Mouse (Mus musculus) midbrain, embryonic 15.5 days (tissue): ENCODE results near the gene Spock1. TPM values are rescaled to one million over a fixed set of nuclear protein-coding genes. Genes with fewer than 3 reads are reported as not detected.
A peak's percentile ranks its signal among the peaks of the same experiment; 100 is the strongest.

ENCODE experiments used
- ATAC-seq: fragments of 200-750 bp; cut with Nextera tagmentation; replicated peaks from 2 replicates; pipeline ENCODE4 v1.8.0; 2017; ENCODE audit warnings: moderate TSS enrichment
- H3K27ac ChIP-seq: fragments of 300-500 bp; sonication (generic); 2 replicates; pipeline ENCODE4 v1.5.1; 2015; ENCODE audit warnings: mild to moderate bottlenecking, inconsistent platforms
- H3K27me3 ChIP-seq: fragments of 300-500 bp; sonication (generic); replicated peaks from 2 replicates; pipeline ENCODE4 v1.6.1; 2015; ENCODE audit warnings: inconsistent platforms
- H3K36me3 ChIP-seq: fragments of 300-500 bp; sonication (generic); replicated peaks from 2 replicates; pipeline ENCODE4 v1.6.1; 2015; ENCODE audit warnings: inconsistent platforms
- H3K4me1 ChIP-seq: fragments of 300-500 bp; sonication (generic); 2 replicates; pipeline ENCODE4 v1.6.1; 2015; ENCODE audit warnings: inconsistent platforms
- H3K4me2 ChIP-seq: fragments of 300-500 bp; sonication (generic); 2 replicates; pipeline ENCODE4 v1.6.1; 2015; ENCODE audit warnings: inconsistent platforms, mild to moderate bottlenecking, moderate library complexity
- H3K4me3 ChIP-seq: fragments of 300-500 bp; sonication (generic); 2 replicates; pipeline ENCODE4 v1.5.1; 2015; ENCODE audit warnings: mild to moderate bottlenecking, inconsistent platforms
- H3K9ac ChIP-seq: fragments of 300-500 bp; sonication (generic); 2 replicates; pipeline ENCODE4 v1.6.1; 2015; ENCODE audit warnings: mild to moderate bottlenecking, inconsistent platforms
- H3K9me3 ChIP-seq: fragments of 300-500 bp; sonication (generic); 2 replicates; pipeline ENCODE4 v1.6.1; 2016; ENCODE audit warnings: inconsistent platforms
- WGBS: fragments of 180-500 bp; shearing (Covaris S2); methylation state at CpG from one replicate; pipeline ENCODE4 v1.1.7; 2015; ENCODE audit warnings: mixed read lengths; 5-methylcytosine and 5-hydroxymethylcytosine counted together
- polyA plus RNA-seq: library from polyadenylated mRNA; unstranded; fragments of >200 nt; fragmentation: Nextera tagmentation; extraction: Ambion mirVana; gene quantifications from 2 replicates; pipeline ENCODE4 v1.2.1, GENCODE M21; 2015

Gene Spock1
- polyA plus RNA-seq, 1 experiment from 2014 or later, result 71.0 TPM

DNA sequence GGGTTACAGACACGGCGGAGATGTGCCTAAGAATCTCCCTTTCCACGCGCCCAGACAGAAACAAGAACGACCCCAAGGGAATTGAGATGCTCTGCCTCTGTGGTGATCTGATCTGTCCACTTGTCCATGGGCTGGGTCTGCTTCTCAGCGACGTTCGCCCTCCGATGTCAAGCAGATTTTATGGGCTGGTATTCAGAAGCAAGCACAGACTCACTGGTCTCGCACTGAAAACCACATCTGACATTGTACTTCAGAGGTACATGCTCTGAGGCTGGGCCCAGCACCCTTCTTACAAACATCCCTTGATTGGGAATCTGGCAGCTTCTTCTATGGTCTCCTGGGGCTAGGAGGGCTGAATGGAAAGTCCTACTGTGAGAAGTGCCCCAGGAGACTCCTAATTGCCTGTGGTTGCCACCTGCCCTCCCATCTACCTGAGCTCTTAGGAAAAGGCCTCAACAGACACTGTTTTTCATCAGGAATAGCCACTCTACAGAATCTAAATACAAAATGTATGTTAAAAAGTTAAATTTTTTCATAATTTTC lies 51.8 kb downstream of the Spock1 start:
- Histone ChIP-seq H3K4me3 (no peak overlapping the region), H3K9ac (no peak overlapping the region), H3K27me3 (no peaks in the 10 kb centered on the region), H3K9me3 (no peaks in the 10 kb centered on the region), H3K36me3 (no peaks in the 10 kb centered on the region), H3K4me2 (no peak overlapping the region), H3K27ac (peak overlapping the region; percentile 45; the same call in 1 of the 2 replicates), H3K4me1 (peaks cover 9% of the 10 kb centered on the region)
- no peak for ATAC-seq
- 71% methylated on average over 10 of the region's 10 CpGs for WGBS

- Histone ChIP-seq H3K9ac (no peak overlapping the region), H3K4me1 (peaks cover 9% of the 10 kb centered on the region), H3K9me3 (no peaks in the 10 kb centered on the region), H3K4me3 (no peak overlapping the region), H3K27ac (peak overlapping the region; percentile 45; the same call in 1 of the 2 replicates), H3K36me3 (no peaks in the 10 kb centered on the region), H3K4me2 (no peak overlapping the region), H3K27me3 (no peaks in the 10 kb centered on the region)
- 45% methylated on average over 4 of the region's 4 CpGs for WGBS
- ATAC-seq, result no peak
Observed at GRCm38 (mm10) chr13:57855766-57856165, 52.4 kb downstream of the Spock1 start.

DNA sequence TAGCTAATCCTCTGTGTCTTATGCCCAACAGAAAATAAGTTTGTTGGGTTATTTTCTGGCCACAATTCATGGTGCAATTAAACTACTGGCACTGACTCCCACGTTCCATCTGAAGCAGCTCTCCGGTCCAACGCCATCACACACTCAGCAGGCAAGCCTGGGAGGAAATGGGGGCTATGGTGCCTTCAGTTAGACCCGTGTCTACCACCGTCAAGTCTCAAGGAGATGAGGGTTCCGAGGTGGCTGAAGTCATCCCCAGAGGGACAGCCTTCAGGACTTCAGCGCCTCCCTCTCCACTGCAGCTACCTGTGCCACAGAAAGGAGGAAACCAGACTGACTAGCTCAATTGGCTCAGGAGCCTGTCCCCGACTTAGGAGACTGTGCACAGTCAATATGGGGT lies 53.7 kb downstream of the Spock1 start:
- no peak overlapping the region for H3K4me3 ChIP-seq
- H3K4me1 ChIP-seq, result peaks cover 9% of the 10 kb centered on the region
- H3K9ac ChIP-seq, result no peak overlapping the region
- WGBS, result 91% methylated on average over 8 of the region's 8 CpGs
- ATAC-seq, result no peak
- no peaks in the 10 kb centered on the region for H3K27me3 ChIP-seq
- H3K4me2 ChIP-seq, result no peak overlapping the region
- no peaks in the 10 kb centered on the region for H3K9me3 ChIP-seq
- no peaks in the 10 kb centered on the region for H3K36me3 ChIP-seq
- H3K27ac ChIP-seq, result no peak overlapping the region

DNA sequence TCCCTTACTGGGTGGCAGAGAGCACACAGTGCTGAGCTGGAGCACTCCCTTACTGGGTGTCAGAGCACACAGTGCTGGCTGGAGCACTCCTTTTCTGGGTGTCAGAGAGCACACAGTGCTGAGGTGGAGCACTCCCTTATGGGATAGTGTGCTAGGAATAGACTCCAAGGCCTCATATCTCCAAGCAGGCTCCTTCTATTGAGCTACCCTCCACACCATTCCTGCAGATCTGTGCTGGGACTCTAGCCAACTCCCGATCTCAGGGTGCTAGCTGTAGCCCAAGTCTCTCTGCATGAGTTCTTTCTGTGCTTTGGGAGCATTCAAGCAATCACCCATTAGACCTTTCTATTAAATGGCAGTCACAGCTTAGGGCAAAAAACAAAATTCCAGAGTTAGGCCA lies 54.5 kb downstream of the Spock1 start:
- no peaks in the 10 kb centered on the region for H3K27me3 ChIP-seq
- no peak for ATAC-seq
- H3K4me2 ChIP-seq, result no peak overlapping the region
- H3K9me3 ChIP-seq, result no peaks in the 10 kb centered on the region
- H3K9ac ChIP-seq, result no peak overlapping the region
- H3K4me1 ChIP-seq, result peaks cover 9% of the 10 kb centered on the region
- H3K36me3 ChIP-seq, result no peaks in the 10 kb centered on the region
- no peak overlapping the region for H3K4me3 ChIP-seq
- H3K27ac ChIP-seq, result no peak overlapping the region
- 78% methylated on average over 1 of the region's 1 CpGs for WGBS

GRCm38 (mm10) chr13:57853156-57853555 lies 55.0 kb downstream of the Spock1 start:
- Histone ChIP-seq H3K9me3 (no peaks in the 10 kb centered on the region), H3K27me3 (no peaks in the 10 kb centered on the region), H3K36me3 (no peaks in the 10 kb centered on the region), H3K4me1 (peaks cover 9% of the 10 kb centered on the region), H3K9ac (no peak overlapping the region), H3K27ac (no peak overlapping the region), H3K4me3 (no peak overlapping the region), H3K4me2 (no peak overlapping the region)
- WGBS, result 85% methylated on average over 10 of the region's 10 CpGs
- ATAC-seq, result no peak

DNA sequence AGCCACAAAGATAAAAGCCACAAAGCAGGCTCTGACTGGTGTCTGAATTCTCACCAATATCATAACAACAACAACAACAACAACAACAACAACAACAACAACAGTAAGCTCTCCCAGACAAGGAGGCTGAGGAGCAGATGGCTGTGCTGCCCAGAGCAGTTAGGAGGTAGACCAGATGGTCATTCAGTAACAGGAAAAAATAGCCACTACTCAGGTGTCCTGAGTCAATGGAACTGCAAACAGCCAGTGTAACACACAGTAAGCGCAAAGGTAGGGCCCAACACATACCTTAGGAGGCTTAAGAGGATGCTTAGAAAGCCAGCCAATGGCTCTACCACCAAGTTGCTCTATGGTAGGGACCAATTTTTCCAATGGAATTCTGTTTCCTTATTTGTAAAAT lies 59.2 kb downstream of the Spock1 start:
- 100% methylated on average over 1 of the region's 1 CpGs for WGBS
- Histone ChIP-seq H3K4me3 (no peak overlapping the region), H3K4me1 (no peaks in the 10 kb centered on the region), H3K36me3 (no peaks in the 10 kb centered on the region), H3K27ac (no peak overlapping the region), H3K4me2 (no peak overlapping the region), H3K9ac (no peak overlapping the region), H3K27me3 (no peaks in the 10 kb centered on the region), H3K9me3 (no peaks in the 10 kb centered on the region)
- ATAC-seq, result no peak

DNA sequence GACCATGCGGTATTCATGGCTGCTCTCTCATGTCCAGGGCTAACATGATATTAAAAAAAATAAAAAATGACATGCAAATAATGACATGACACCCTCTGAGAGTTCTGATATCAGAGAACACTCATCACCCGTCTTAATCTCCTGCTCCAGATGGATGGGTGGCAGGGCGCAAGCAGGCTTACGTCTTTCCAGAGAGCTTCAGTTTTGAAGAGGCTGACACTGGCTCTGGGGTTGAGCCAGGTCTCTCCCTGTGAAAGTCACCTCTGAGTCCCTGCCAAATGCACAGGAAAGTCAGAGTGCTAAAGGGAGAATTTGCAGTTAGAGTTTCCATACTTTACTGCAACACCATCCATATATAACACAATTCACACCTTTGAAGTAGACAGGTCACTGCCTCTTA lies 61.0 kb downstream of the Spock1 start:
- Histone ChIP-seq H3K9ac (no peak overlapping the region), H3K4me1 (no peaks in the 10 kb centered on the region; the same call in 1 of the 2 replicates), H3K9me3 (no peaks in the 10 kb centered on the region), H3K27ac (no peak overlapping the region), H3K4me3 (no peak overlapping the region), H3K36me3 (no peaks in the 10 kb centered on the region), H3K4me2 (no peak overlapping the region), H3K27me3 (no peaks in the 10 kb centered on the region)
- ATAC-seq, result no peak
- WGBS, result 86% methylated on average over 4 of the region's 4 CpGs

DNA sequence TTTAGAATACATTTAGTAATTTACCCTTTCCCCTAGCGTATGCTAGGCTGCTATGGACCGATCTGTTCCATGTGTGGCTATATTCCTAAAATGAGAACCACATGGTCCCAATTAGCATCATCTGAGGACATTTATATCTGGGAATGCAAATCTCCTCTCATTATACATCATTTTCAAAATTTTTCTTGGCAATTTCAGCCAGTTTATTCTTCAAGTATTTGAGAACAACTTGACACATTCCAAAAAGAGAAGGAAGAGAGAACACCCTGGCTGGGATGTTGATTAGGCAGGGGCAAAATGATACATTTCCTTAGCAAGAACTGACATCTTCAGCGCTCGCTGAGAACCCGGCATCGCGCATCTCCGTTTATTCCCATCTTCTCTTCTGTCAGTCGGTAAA lies 61.7 kb downstream of the Spock1 start:
- Histone ChIP-seq H3K27ac (no peak overlapping the region), H3K4me1 (no peaks in the 10 kb centered on the region; the same call in 1 of the 2 replicates), H3K9me3 (no peaks in the 10 kb centered on the region), H3K36me3 (no peaks in the 10 kb centered on the region), H3K4me2 (no peak overlapping the region), H3K4me3 (no peak overlapping the region), H3K9ac (no peak overlapping the region), H3K27me3 (no peaks in the 10 kb centered on the region)
- 90% methylated on average over 9 of the region's 9 CpGs for WGBS
- no peak for ATAC-seq

- H3K27me3 ChIP-seq, result no peaks in the 10 kb centered on the region
- no peak overlapping the region for H3K4me3 ChIP-seq
- WGBS, result 94% methylated on average over 5 of the region's 5 CpGs
- no peaks in the 10 kb centered on the region for H3K36me3 ChIP-seq
- H3K9ac ChIP-seq, result no peak overlapping the region
- H3K9me3 ChIP-seq, result no peaks in the 10 kb centered on the region
- ATAC-seq, result no peak
- no peak overlapping the region for H3K27ac ChIP-seq
- H3K4me2 ChIP-seq, result no peak overlapping the region
- H3K4me1 ChIP-seq, result no peaks in the 10 kb centered on the region; the same call in 1 of the 2 replicates
Observed at GRCm38 (mm10) chr13:57841141-57841848, 66.8 kb downstream of the Spock1 start.

DNA sequence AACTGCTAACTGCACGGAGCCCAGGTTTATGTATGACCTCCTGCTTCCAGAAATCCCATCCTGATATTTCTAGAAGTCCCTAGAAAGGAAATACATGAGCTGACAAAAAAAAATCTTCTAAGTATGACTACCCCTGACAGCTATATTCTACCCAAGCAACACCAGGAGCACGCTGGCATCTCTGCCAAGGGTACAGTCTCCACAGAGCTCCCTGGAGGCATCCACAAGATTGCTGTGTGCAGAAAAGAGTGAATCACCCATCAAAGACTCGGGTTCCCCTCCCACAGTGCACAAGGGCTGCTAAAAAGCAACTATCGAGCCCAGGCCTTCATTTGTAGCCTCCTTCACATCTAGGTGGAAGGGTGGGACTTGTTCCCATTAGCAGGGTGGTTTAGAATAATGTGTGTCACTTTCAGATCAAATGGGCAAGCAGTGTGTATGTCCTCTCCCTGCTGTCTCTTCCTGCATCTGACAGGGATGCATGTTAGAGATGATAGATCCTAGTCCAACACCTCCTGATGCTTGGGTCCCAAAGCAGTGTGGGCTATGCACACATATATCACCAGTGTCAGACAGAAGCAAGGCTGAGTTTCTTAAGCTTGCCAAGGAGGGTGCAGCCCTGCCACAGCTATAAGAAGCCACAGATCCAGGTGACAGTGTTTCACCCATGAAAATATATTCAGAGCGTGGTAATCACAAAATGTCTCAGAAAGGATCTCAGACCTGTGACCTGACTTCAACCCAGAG lies 70.3 kb downstream of the Spock1 start:
- H3K4me2 ChIP-seq, result no peak overlapping the region
- H3K9me3 ChIP-seq, result no peaks in the 10 kb centered on the region
- no peaks in the 10 kb centered on the region for H3K27me3 ChIP-seq
- 78% methylated on average over 5 of the region's 5 CpGs for WGBS
- no peaks in the 10 kb centered on the region for H3K36me3 ChIP-seq
- no peak overlapping the region for H3K9ac ChIP-seq
- H3K27ac ChIP-seq, result no peak overlapping the region
- no peaks in the 10 kb centered on the region; the same call in 1 of the 2 replicates for H3K4me1 ChIP-seq
- no peak overlapping the region for H3K4me3 ChIP-seq
- no peak for ATAC-seq

- Histone ChIP-seq H3K4me2 (no peak overlapping the region), H3K9ac (no peak overlapping the region), H3K4me1 (peaks cover 17% of the 10 kb centered on the region), H3K4me3 (no peak overlapping the region), H3K27me3 (no peaks in the 10 kb centered on the region), H3K36me3 (0 out of 2 replicates have a peak, but pooled peaks cover 3% of the 10 kb centered on the region), H3K9me3 (no peaks in the 10 kb centered on the region), H3K27ac (0 out of 2 replicates have a peak overlapping the region, but pooled peaks have one; percentile 12)
- 69% methylated on average over 11 of the region's 11 CpGs for WGBS
- no peak for ATAC-seq
Observed at GRCm38 (mm10) chr13:57831374-57832163, 76.6 kb downstream of the Spock1 start.

DNA sequence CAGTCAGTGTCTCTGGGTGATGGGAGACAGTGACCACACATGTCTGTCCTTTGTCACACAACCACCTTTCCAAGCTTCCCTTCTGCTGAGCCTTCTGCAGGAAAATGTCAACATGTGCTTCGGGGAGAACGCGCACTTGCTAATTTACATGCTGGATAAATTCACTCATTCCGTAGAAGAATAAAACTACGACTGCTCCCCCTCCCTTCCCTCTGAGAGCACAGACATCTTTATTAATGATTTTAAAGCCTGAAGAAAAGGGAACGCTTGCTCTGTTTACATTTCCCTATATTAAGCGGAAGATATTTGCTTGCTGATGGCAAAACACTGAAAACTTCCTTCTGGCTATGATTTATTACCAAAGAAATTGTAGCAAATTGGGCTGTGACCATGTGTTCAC lies 77.2 kb downstream of the Spock1 start:
- Histone ChIP-seq H3K4me3 (no peak overlapping the region), H3K4me2 (no peak overlapping the region), H3K4me1 (peaks cover 17% of the 10 kb centered on the region), H3K9me3 (no peaks in the 10 kb centered on the region), H3K27ac (no peak overlapping the region), H3K27me3 (no peaks in the 10 kb centered on the region), H3K36me3 (0 out of 2 replicates have a peak, but pooled peaks cover 3% of the 10 kb centered on the region), H3K9ac (no peak overlapping the region)
- ATAC-seq, result no peak
- 43% methylated on average over 7 of the region's 7 CpGs for WGBS
